ENCODE assay signal across 23 mouse cellular contexts in the genomic region with DNA sequence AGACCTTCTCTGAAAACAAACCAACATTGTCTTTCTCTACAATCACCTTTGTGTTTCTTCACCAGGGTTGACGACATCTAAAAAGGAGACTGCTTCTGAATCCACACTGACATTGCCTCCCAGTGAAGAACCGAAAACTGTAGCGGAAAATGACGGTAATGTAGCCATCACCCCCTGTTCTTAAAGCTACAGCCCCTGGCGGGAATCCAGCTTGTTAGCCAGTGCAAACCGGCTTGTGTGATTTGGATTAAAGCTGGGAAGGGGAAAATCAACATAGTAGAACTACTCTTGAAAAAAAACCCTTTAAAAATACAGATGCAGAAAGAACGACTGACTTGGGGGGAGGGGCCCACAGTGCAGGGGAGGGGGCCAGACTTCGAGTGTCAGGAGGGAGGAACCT. TPM values are rescaled to one million over a fixed set of nuclear protein-coding genes. Genes with fewer than 3 reads are reported as not detected.
DNase-seq lines count a peak whose midpoint lies in the region; ATAC-seq and TF ChIP-seq lines count a peak whose summit lies in the region.
"Had no signal": no experiment of that assay in that cellular context is flagged by ENCODE, and none has a peak within 500 bp of the region (broad histone marks: within the 10 kb centered on the region; RNA-seq: fewer than 3 reads in every experiment).

No protein-coding gene starts in this region.

- dilution Hi-C loops in CH12.LX (cut with MboI; ENCODE audit: extremely low pct_ligation_motif_present, extremely low pct_unique_long_range_greater_than_20kb, low sequenced_read_pairs) = no loop called here

- TF ChIP-seq RAD21 in CH12.LX (IDR thresholded peaks at IDR 0.05; ENCODE audit: low read depth, low read length) = no peak

- in situ Hi-C loops in CH12.LX (cut with MboI; ENCODE audit: low pct_ligation_motif_present, low pct_unique_long_range_greater_than_20kb, low sequenced_read_pairs) = no loop called here

- H3K9me3 ChIP-seq in lung, embryonic 14.5 days (ENCODE audit: low read depth, low read length) = no peaks in the 10 kb centered on the region
- no peaks in the 10 kb centered on the region for H3K9me3 ChIP-seq in CH12.LX (replicated peaks; ENCODE audit: low read length)
- H3K9me3 ChIP-seq: forebrain, embryonic 10.5 days; heart, embryonic 15.5 days; liver, embryonic 13.5 days; midbrain, embryonic 12.5 days; stomach, embryonic 15.5 days had no signal

- no peaks in the 10 kb centered on the region for H3K27me3 ChIP-seq in lung, embryonic 14.5 days (ENCODE audit: insufficient read depth, low read length)
- H3K27me3 ChIP-seq in CH12.LX (replicated peaks) = no peaks in the 10 kb centered on the region
- H3K27me3 ChIP-seq: heart, embryonic 15.5 days; liver, embryonic 13.5 days; midbrain, embryonic 12.5 days; stomach, embryonic 15.5 days had no signal

- H3K9ac ChIP-seq in lung, embryonic 14.5 days = no peak overlapping the region
- no peak overlapping the region for H3K9ac ChIP-seq in CH12.LX (ENCODE audit: insufficient read depth, low read depth)
- H3K9ac ChIP-seq: heart, embryonic 15.5 days; hindbrain, embryonic 14.5 days; liver, embryonic 13.5 days; midbrain, embryonic 12.5 days; stomach, embryonic 15.5 days had no signal

- 37% methylated on average over 8 of the region's 8 CpGs for WGBS in lung, embryonic 14.5 days
- 60% methylated on average over 8 of the region's 8 CpGs for WGBS in lung, adult 2 months

- no peak overlapping the region for H3K27ac ChIP-seq in lung, embryonic 14.5 days (ENCODE audit: low read depth)
- H3K27ac ChIP-seq in CH12.LX (ENCODE audit: insufficient read depth, low read depth) = no peak overlapping the region
- H3K27ac ChIP-seq: forebrain, embryonic 10.5 days; hindbrain, embryonic 14.5 days; liver, embryonic 13.5 days; midbrain, embryonic 12.5 days; stomach, embryonic 15.5 days had no signal

- H3K4me3 ChIP-seq in lung, embryonic 14.5 days (ENCODE audit: low read depth, low read length) = no peak overlapping the region
- H3K4me3 ChIP-seq in lung, adult 2 months (replicated peaks; ENCODE audit: extremely low read depth, low read depth, low read length) = no peak overlapping the region
- H3K4me3 ChIP-seq in CH12.LX (replicated peaks in 1 of 3; ENCODE audit: low read depth in 2 of 3, low read length in 2 of 3, poor library complexity in 1 of 3) = no peak overlapping the region
- H3K4me3 ChIP-seq: forebrain, embryonic 10.5 days; heart, embryonic 15.5 days; liver, embryonic 13.5 days; midbrain, embryonic 12.5 days; stomach, embryonic 15.5 days had no signal

- H3K36me3 ChIP-seq in lung, embryonic 14.5 days (ENCODE audit: insufficient read depth) = 0 out of 2 replicates have a peak, but pooled peaks cover 4% of the 10 kb centered on the region
- no peaks in the 10 kb centered on the region for H3K36me3 ChIP-seq in CH12.LX (replicated peaks in 1 of 2; ENCODE audit: control insufficient read depth in 1 of 2, insufficient read depth in 1 of 2, low read length in 1 of 2)
- H3K36me3 ChIP-seq: liver, embryonic 13.5 days; stomach, embryonic 15.5 days had no signal

- H3K4me2 ChIP-seq in lung, embryonic 14.5 days = no peak overlapping the region
- peak overlapping the region; percentile 74 for H3K4me2 ChIP-seq in CH12.LX (ENCODE audit: insufficient read depth, low read depth, poor library complexity, severe bottlenecking)
- H3K4me2 ChIP-seq: heart, embryonic 15.5 days; hindbrain, embryonic 14.5 days; liver, embryonic 13.5 days; midbrain, embryonic 12.5 days; stomach, embryonic 15.5 days had no signal

- 0 out of 2 replicates have a peak, but pooled peaks have one; percentile 30 for TF ChIP-seq EP300 in CH12.LX (IDR thresholded peaks at IDR 0.05; ENCODE audit: low read length)

- H3K79me2 ChIP-seq in CH12.LX (replicated peaks; ENCODE audit: control insufficient read depth, extremely low read depth, insufficient read depth, poor library complexity, severe bottlenecking) = no peaks in the 10 kb centered on the region

- H3K4me1 ChIP-seq in lung, embryonic 14.5 days (ENCODE audit: insufficient read depth) = no peaks in the 10 kb centered on the region
- no peaks in the 10 kb centered on the region for H3K4me1 ChIP-seq in lung, adult 2 months (ENCODE audit: control insufficient read depth, insufficient read depth, low read length)
- peaks cover 6 to 24% of the 10 kb centered on the region in 2 experiments; a peak in 3 of 4 replicates for H3K4me1 ChIP-seq in CH12.LX (ENCODE audit: control insufficient read depth in 1 of 2, insufficient read depth in 2 of 2)
- H3K4me1 ChIP-seq: forebrain, embryonic 10.5 days; liver, embryonic 13.5 days; midbrain, embryonic 12.5 days had no signal

- ATAC-seq in lung, embryonic 14.5 days (ENCODE audit: insufficient read depth) = peak; percentile 7; the same call in 1 of the 2 replicates
- ATAC-seq: inflammation-experienced regulatory T-cells, adult 6 months; lung, postnatal 0 days had no signal

- peak; percentile 33 to 35 for DNase-seq in cerebellum, postnatal 10 days
- no peak for DNase-seq in cerebellum, adult 9-10 months
- peak; percentile 34 to 37 for DNase-seq in kidney, postnatal 25 days
- DNase-seq in kidney, adult 18-20 months = no peak
- DNase-seq in lung, embryonic 14.5 days = peak; percentile 70
- no peak for DNase-seq in lung, adult 2 months
- peak; percentile 29 for DNase-seq in CH12.LX (ENCODE audit: extremely low read depth)
- DNase-seq: adrenal gland, postnatal 14 days; cerebellum, adult 8-10 months; gastrocnemius, postnatal 25 days; heart, adult 18-20 months; heart, postnatal 36 days; kidney, adult 8-10 months; liver, embryonic 13.5 days; thymus, postnatal 36 days had no signal

- TF ChIP-seq POLR2A in lung, adult 2 months (IDR thresholded peaks at IDR 0.05; ENCODE audit: borderline replicate concordance, extremely low read depth, low read depth, low read length) = no peak
- TF ChIP-seq POLR2A in CH12.LX (IDR thresholded peaks at IDR 0.05; ENCODE audit: low read depth, low read length) = no peak

- no peak for TF ChIP-seq CTCF in lung, embryonic 14.5 days (IDR thresholded peaks at IDR 0.05; ENCODE audit: low read depth)
- no peak for TF ChIP-seq CTCF in lung, adult 2 months (IDR thresholded peaks at IDR 0.05; ENCODE audit: insufficient read depth, low read length)
- TF ChIP-seq CTCF in CH12.LX (conservative IDR thresholded peaks at IDR 0.05 in 1 of 2, IDR thresholded peaks at IDR 0.05 in 1 of 2; ENCODE audit: low read depth in 2 of 2, low read length in 2 of 2) = no peak

TF ChIP-seq in CH12.LX, 34 proteins besides CTCF, POLR2A, EP300 and RAD21:
- 0 out of 2 replicates have a peak, but pooled peaks have one; percentile 24 for TF ChIP-seq CHD2 (IDR thresholded peaks at IDR 0.05; ENCODE audit: low read length)
- peak; percentile 63 for TF ChIP-seq JUND (conservative IDR thresholded peaks at IDR 0.05; ENCODE audit: low read depth, low read length)
- TF ChIP-seq HCFC1 (IDR thresholded peaks at IDR 0.05; ENCODE audit: low read depth, low read length) = no peak
- peak; percentile 47; the same call in 1 of the 2 replicates for TF ChIP-seq IRF4 (IDR thresholded peaks at IDR 0.05; ENCODE audit: low read depth, low read length)
- TF ChIP-seq JUN (IDR thresholded peaks at IDR 0.05; ENCODE audit: insufficient read depth, low read depth, low read length) = peak; percentile 73

RNA-seq across cellular contexts. Expression of gene Clip4, which starts 59.4 kb away (rescaled TPM):
- polyA plus RNA-seq in lung, embryonic 14.5 days (2014; fragmentation: Nextera tagmentation; extraction: Ambion mirVana) = 4.3 and 5.3 TPM in 2 replicates
- polyA plus RNA-seq in lung, adult 2 months (2012; rRNA removed) = 14.7 and 25.9 TPM in 2 replicates
- not detected in 2 replicates for total RNA-seq in CH12.LX (2012; rRNA removed)
- total RNA-seq in CH12.LX (2014; rRNA removed) = 0.22 TPM in 1 of 2 replicates, not detected in the other
- 0.23 and 0.86 TPM in 2 replicates for polyA plus RNA-seq in CH12.LX (2012; ENCODE audit: insufficient read length, low read depth)
- total RNA-seq: common myeloid progenitor, adult 5-6 weeks had no signal

Comparison
In these comparisons a context has a peak if more than half of its experiments do, and no peak if none do; other contexts are left out.
1. DNase-seq: peak in cerebellum, postnatal 10 days (2 of 2), kidney, postnatal 25 days (2 of 2), lung, embryonic 14.5 days (single experiment) and CH12.LX (single experiment); none in cerebellum, adult 9-10 months (single experiment), kidney, adult 18-20 months (single experiment) and lung, adult 2 months (single experiment).